Mouse (Mus musculus) adrenal gland, adult 10 weeks (tissue): ENCODE results near the gene Olfr1324. TPM values are rescaled to one million over a fixed set of nuclear protein-coding genes. Genes with fewer than 3 reads are reported as not detected.

ENCODE experiments used
- polyA plus RNA-seq: library from polyadenylated mRNA; stranded (reverse); fragments of 350-450 nt; fragmentation: Illumina TruSeq; extraction: RNeasy Lipid Tissue Mini Kit (QIAGEN cat#74804); gene quantifications from one replicate; pipeline ENCODE4 v1.2.3, GENCODE M21; 2014; ENCODE audit warnings: low read depth, low replicate concordance

Gene Olfr1324
- not detected for polyA plus RNA-seq

DNA sequence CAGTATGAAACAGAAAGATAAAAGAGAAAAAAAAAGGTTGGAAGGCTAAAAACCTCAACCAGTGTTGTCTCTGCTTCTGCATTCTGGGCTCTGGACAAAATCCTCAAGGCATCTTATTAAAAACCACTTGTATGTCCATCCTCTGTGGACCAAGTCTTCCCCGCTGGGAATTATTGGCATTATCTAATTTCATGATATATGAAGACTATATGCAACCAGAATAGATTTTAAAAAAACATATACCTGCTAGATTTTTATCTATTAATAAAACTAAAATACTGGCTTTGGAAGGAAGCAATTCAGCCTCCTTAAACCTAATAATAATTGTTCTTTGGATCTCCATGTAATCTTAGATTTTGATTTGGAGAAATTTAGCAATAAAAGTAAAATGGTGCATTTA is at the start of gene Olfr1324:
TSS of gene Olfr1324 (minus strand) at position 101 of the 400 bp plus-strand sequence.

